Mouse (Mus musculus) CH12.LX (cell line): Measurements from ENCODE around the gene Gm49387. TPM values are rescaled to one million over a fixed set of nuclear protein-coding genes. Genes with fewer than 3 reads are reported as not detected.
A peak's percentile ranks its signal among the peaks of the same experiment; 100 is the strongest.

Experiments used
- DNase-seq: peaks from one replicate; pipeline ENCODE4 v3.0.0-alpha.2; 2013; ENCODE audit errors: extremely low read depth
- H3K27ac ChIP-seq: 2 replicates; pipeline ENCODE4 v1.5.1; 2012; ENCODE audit warnings: low read depth, mild to moderate bottlenecking, control low read depth, moderate library complexity; ENCODE audit not compliant: insufficient read depth
- H3K27me3 ChIP-seq: replicated peaks from 2 replicates; pipeline ENCODE3; 2012; ENCODE audit warnings: inconsistent platforms
- H3K36me3 ChIP-seq, 2 experiments: replicated peaks in 1 of 2; 2 replicates each; pipeline versions ENCODE3 to v1.6.1; 2012; ENCODE audit warnings: inconsistent platforms in 1 of 2, low read length in 1 of 2, mild to moderate bottlenecking in 1 of 2, mixed read lengths in 1 of 2, moderate library complexity in 1 of 2; ENCODE audit not compliant: control insufficient read depth in 1 of 2, insufficient read depth in 1 of 2
- H3K4me1 ChIP-seq, 2 experiments: 2 replicates each; pipeline ENCODE4 v1.6.1; 2012; ENCODE audit warnings: inconsistent platforms in 1 of 2, moderate library complexity in 1 of 2; ENCODE audit not compliant: insufficient read depth in 2 of 2, control insufficient read depth in 1 of 2
- H3K4me2 ChIP-seq: 2 replicates; pipeline ENCODE4 v1.6.1; 2012; ENCODE audit warnings: low read depth, mild to moderate bottlenecking, control low read depth; ENCODE audit not compliant: poor library complexity, insufficient read depth, severe bottlenecking
- H3K4me3 ChIP-seq, 3 experiments: fragments of 150-350 bp in 1 of 3; sonication (generic) in 1 of 3; replicated peaks in 1 of 3; 2 replicates each; pipeline versions ENCODE3 to v1.5.1; 2011 to 2012; ENCODE audit warnings: low read depth in 2 of 3, low read length in 2 of 3, mild to moderate bottlenecking in 2 of 3, moderate library complexity in 2 of 3, control low read depth in 1 of 3, improper control_type of control experiment in 1 of 3, inconsistent platforms in 1 of 3, mixed read lengths in 1 of 3; ENCODE audit not compliant: poor library complexity in 1 of 3
- H3K79me2 ChIP-seq: replicated peaks from 2 replicates; pipeline ENCODE4 v1.6.1; 2012; ENCODE audit warnings: mild to moderate bottlenecking, moderate library complexity; ENCODE audit not compliant: control insufficient read depth, poor library complexity, insufficient read depth, severe bottlenecking; ENCODE audit errors: extremely low read depth
- H3K9ac ChIP-seq: 2 replicates; pipeline ENCODE4 v1.6.1; 2012; ENCODE audit warnings: low read depth, mild to moderate bottlenecking, control low read depth, moderate library complexity; ENCODE audit not compliant: insufficient read depth
- H3K9me3 ChIP-seq: replicated peaks from 2 replicates; pipeline ENCODE3; 2012; ENCODE audit warnings: low read length, inconsistent platforms, mixed read lengths
- CHD1 ChIP-seq: IDR thresholded peaks from 2 replicates; pipeline ENCODE4 v1.6.1; 2012; ENCODE audit warnings: low read depth, low read length, improper control_type of control experiment, inconsistent platforms
- E2F4 ChIP-seq: IDR thresholded peaks from 2 replicates; pipeline ENCODE4 v1.6.1; 2011; ENCODE audit warnings: low read depth, low read length, improper control_type of control experiment; ENCODE audit not compliant: insufficient replicate concordance
- ELF1 ChIP-seq: IDR thresholded peaks from 2 replicates; pipeline ENCODE4 v1.6.1; 2014; ENCODE audit warnings: low read depth, mild to moderate bottlenecking, inconsistent platforms, low read length, improper control_type of control experiment
- EP300 ChIP-seq: IDR thresholded peaks from 2 replicates; pipeline ENCODE4 v1.6.1; 2011; ENCODE audit warnings: low read length, improper control_type of control experiment
- ETS1 ChIP-seq: conservative IDR thresholded peaks from 2 replicates; pipeline ENCODE4 v1.6.1; 2012; ENCODE audit warnings: low read depth, mild to moderate bottlenecking, inconsistent platforms, low read length, improper control_type of control experiment, moderate library complexity
- GABPA ChIP-seq: IDR thresholded peaks from 2 replicates; pipeline ENCODE4 v1.6.1; 2012; ENCODE audit warnings: low read depth, low read length, improper control_type of control experiment, inconsistent platforms; ENCODE audit not compliant: insufficient replicate concordance
- IRF4 ChIP-seq: IDR thresholded peaks from 2 replicates; pipeline ENCODE4 v1.6.1; 2014; ENCODE audit warnings: low read depth, mild to moderate bottlenecking, inconsistent platforms, low read length, improper control_type of control experiment
- JUN ChIP-seq: IDR thresholded peaks from 2 replicates; pipeline ENCODE4 v1.6.1; 2011; ENCODE audit warnings: low read depth, mild to moderate bottlenecking, low read length, improper control_type of control experiment, moderate library complexity; ENCODE audit not compliant: insufficient read depth
- JUND ChIP-seq: conservative IDR thresholded peaks from 2 replicates; pipeline ENCODE4 v1.6.1; 2011; ENCODE audit warnings: low read depth, low read length, improper control_type of control experiment
- KAT2A ChIP-seq: IDR thresholded peaks from 2 replicates; pipeline ENCODE4 v1.6.1; 2012; ENCODE audit warnings: low read length, improper control_type of control experiment, inconsistent platforms; ENCODE audit not compliant: insufficient replicate concordance
- MAFK ChIP-seq: IDR thresholded peaks from 2 replicates; pipeline ENCODE4 v1.6.1; 2011; ENCODE audit warnings: low read length, improper control_type of control experiment; ENCODE audit not compliant: insufficient replicate concordance
- MAZ ChIP-seq: IDR thresholded peaks from 2 replicates; pipeline ENCODE4 v1.6.1; 2012; ENCODE audit warnings: low read depth, mild to moderate bottlenecking, inconsistent platforms, low read length, improper control_type of control experiment, moderate library complexity
- MEF2A ChIP-seq: IDR thresholded peaks from 2 replicates; pipeline ENCODE4 v1.6.1; 2014; ENCODE audit warnings: low read depth, mild to moderate bottlenecking, inconsistent platforms, low read length, improper control_type of control experiment, borderline replicate concordance
- MXI1 ChIP-seq: IDR thresholded peaks from 2 replicates; pipeline ENCODE4 v1.6.1; 2011; ENCODE audit warnings: mild to moderate bottlenecking, low read depth, low read length, improper control_type of control experiment
- MYC ChIP-seq: IDR thresholded peaks from 2 replicates; pipeline ENCODE4 v1.6.1; 2011; ENCODE audit warnings: low read depth, mild to moderate bottlenecking, improper control_type of control experiment, low read length
- NELFE ChIP-seq: IDR thresholded peaks from 2 replicates; pipeline ENCODE4 v1.6.1; 2011; ENCODE audit warnings: low read depth, low read length, improper control_type of control experiment
- NRF1 ChIP-seq: IDR thresholded peaks from 2 replicates; pipeline ENCODE4 v1.6.1; 2014; ENCODE audit warnings: low read depth, mild to moderate bottlenecking, inconsistent platforms, low read length, improper control_type of control experiment, moderate library complexity
- PAX5 ChIP-seq: IDR thresholded peaks from 2 replicates; pipeline ENCODE4 v1.6.1; 2012; ENCODE audit warnings: low read length, inconsistent platforms, mixed read lengths
- POLR2A ChIP-seq: IDR thresholded peaks from 2 replicates; pipeline ENCODE4 v1.6.1; 2011; ENCODE audit warnings: low read depth, mild to moderate bottlenecking, improper control_type of control experiment, low read length
- POLR2AphosphoS2 ChIP-seq: IDR thresholded peaks from 2 replicates; pipeline ENCODE4 v1.6.1; 2011; ENCODE audit warnings: low read depth, low read length, improper control_type of control experiment
- RCOR1 ChIP-seq: conservative IDR thresholded peaks from 2 replicates; pipeline ENCODE4 v1.6.1; 2012; ENCODE audit warnings: low read depth, mild to moderate bottlenecking, inconsistent platforms, low read length, improper control_type of control experiment
- SIN3A ChIP-seq: IDR thresholded peaks from 2 replicates; pipeline ENCODE4 v1.6.1; 2012; ENCODE audit warnings: low read length, improper control_type of control experiment, inconsistent platforms
- SMC3 ChIP-seq: IDR thresholded peaks from 2 replicates; pipeline ENCODE4 v1.6.1; 2011; ENCODE audit warnings: low read depth, low read length, improper control_type of control experiment
- TBP ChIP-seq: conservative IDR thresholded peaks from 2 replicates; pipeline ENCODE4 v1.6.1; 2011; ENCODE audit warnings: low read depth, low read length, improper control_type of control experiment
- TCF12 ChIP-seq: IDR thresholded peaks from 2 replicates; pipeline ENCODE4 v1.6.1; 2014; ENCODE audit warnings: low read depth, mild to moderate bottlenecking, inconsistent platforms, low read length, improper control_type of control experiment
- UBTF ChIP-seq: IDR thresholded peaks from 2 replicates; pipeline ENCODE4 v1.6.1; 2012; ENCODE audit warnings: low read depth, mild to moderate bottlenecking, inconsistent platforms, low read length, improper control_type of control experiment, moderate library complexity
- ZC3H11A ChIP-seq: IDR thresholded peaks from 2 replicates; pipeline ENCODE4 v1.6.1; 2012; ENCODE audit warnings: low read depth, mild to moderate bottlenecking, inconsistent platforms, low read length, improper control_type of control experiment
- ZKSCAN1 ChIP-seq: IDR thresholded peaks from 2 replicates; pipeline ENCODE4 v1.6.1; 2012; ENCODE audit warnings: low read depth, inconsistent platforms, low read length, improper control_type of control experiment, borderline replicate concordance
- ZMIZ1 ChIP-seq: IDR thresholded peaks from 2 replicates; pipeline ENCODE4 v1.6.1; 2012; ENCODE audit warnings: low read depth, mild to moderate bottlenecking, inconsistent platforms, low read length, improper control_type of control experiment
- ZNF384 ChIP-seq: IDR thresholded peaks from 2 replicates; pipeline ENCODE4 v1.6.1; 2012; ENCODE audit warnings: low read depth, low read length, improper control_type of control experiment, inconsistent platforms
- dilution Hi-C: fragments of 300-500 bp; cut with MboI; formaldehyde crosslinking; loops from 2 replicates; pipeline ENCODE4 v1.14.3; 2020; ENCODE audit warnings: low sequenced_read_pairs; ENCODE audit not compliant: extremely low pct_unique_long_range_greater_than_20kb, extremely low pct_ligation_motif_present
- in situ Hi-C: fragments of 300-500 bp; cut with MboI; formaldehyde crosslinking; loops from 3 replicates; pipeline ENCODE4 v1.14.3; 2019; ENCODE audit warnings: low sequenced_read_pairs, low pct_ligation_motif_present, low pct_unique_long_range_greater_than_20kb, mixed read lengths
- polyA plus RNA-seq: library from polyadenylated mRNA; unstranded; fragments of >175 nt; gene quantifications from 2 replicates; pipeline ENCODE4 v1.2.1, GENCODE M21; 2012; ENCODE audit warnings: low read depth; ENCODE audit not compliant: insufficient read length
- total RNA-seq, 2 experiments: library from RNA; depleted of rRNA; stranded (reverse); fragments of 300-350 nt in 1 of 2; fragments of >200 nt in 1 of 2; gene quantifications; 2 replicates each; pipeline ENCODE4 v1.2.3; 2012 to 2014

Gm49387 gene
- total and polyA plus RNA-seq, 3 experiments = 0.71 TPM; not detected in 2

DNA sequence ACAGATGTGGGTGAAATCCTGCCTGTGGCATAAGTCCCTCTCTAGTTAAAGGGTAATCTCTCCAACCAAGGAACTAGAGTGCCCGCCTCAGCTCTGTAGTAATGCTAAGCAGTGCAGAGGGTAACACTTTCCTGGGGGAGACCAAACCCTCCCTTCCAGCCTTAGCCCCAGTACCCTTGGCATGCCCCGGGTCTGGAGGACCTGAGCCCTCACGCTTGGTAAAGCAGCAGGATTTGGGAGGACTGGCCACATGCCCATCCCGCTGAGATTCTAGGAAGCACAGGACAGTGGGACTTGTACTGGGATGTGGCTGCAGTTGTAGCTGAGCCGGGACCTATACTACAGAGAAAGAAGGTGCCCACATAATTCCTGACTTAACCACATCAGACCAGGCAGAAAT, 14.1 kb upstream of the Gm49387 start:
- Histone ChIP-seq H3K9ac (no peak overlapping the region), H3K4me1 (peaks cover 35 to 75% of the 10 kb centered on the region in 2 experiments), H3K36me3 (peaks cover 0 to 8% of the 10 kb centered on the region in 2 experiments), H3K9me3 (peaks cover 3% of the 10 kb centered on the region), H3K79me2 (no peaks in the 10 kb centered on the region; the same call in 1 of the 2 replicates), H3K27ac (no peak overlapping the region), H3K27me3 (no peaks in the 10 kb centered on the region), H3K4me2 (no peak overlapping the region), H3K4me3 (no peak overlapping the region)
- dilution Hi-C loops (no loop called here), in situ Hi-C loops (loop anchor here (5.0 to 10.0 kb wide), 3 partner anchors 127 to 430 kb away; partner anchors contain the start of genes Dph3 and Oxnad1)
- DNase-seq = no peak
- TF ChIP-seq ZC3H11A = no peak
- TF ChIP-seq GABPA = no peak

- Histone ChIP-seq H3K4me2 (peak overlapping the region; percentile 67), H3K27me3 (no peaks in the 10 kb centered on the region), H3K36me3 (peaks cover 0 to 6% of the 10 kb centered on the region in 2 experiments), H3K4me1 (peaks cover 27 to 60% of the 10 kb centered on the region in 2 experiments), H3K27ac (peak overlapping the region; percentile 29), H3K4me3 (peak overlapping the region in 1 of 3 experiments; percentile 34), H3K79me2 (no peaks in the 10 kb centered on the region; the same call in 1 of the 2 replicates), H3K9ac (peak overlapping the region; percentile 51; the same call in 1 of the 2 replicates), H3K9me3 (peaks cover 3% of the 10 kb centered on the region)
- dilution Hi-C loops (no loop called here), in situ Hi-C loops (loop anchor here (5.0 to 10.0 kb wide), 3 partner anchors 129 to 432 kb away; partner anchors contain the start of genes Dph3 and Oxnad1)
- peak; percentile 91 for DNase-seq
- TF ChIP-seq GABPA = no peak
- TF ChIP-seq JUN = no peak
- no peak for TF ChIP-seq NRF1
- no peak for TF ChIP-seq UBTF
- peak; percentile 44; the same call in 1 of the 2 replicates for TF ChIP-seq ETS1
- TF ChIP-seq PAX5 = no peak
- peak; percentile 54 for TF ChIP-seq IRF4
- no peak for TF ChIP-seq SMC3
- TF ChIP-seq ZNF384 = no peak
- TF ChIP-seq JUND = no peak
- TF ChIP-seq TBP = peak; percentile 51
- TF ChIP-seq ZMIZ1 = peak; percentile 36
- TF ChIP-seq SIN3A = peak; percentile 57; the same call in 1 of the 2 replicates
- TF ChIP-seq E2F4 = 0 out of 2 replicates have a peak, but pooled peaks have one; percentile 19
- 0 out of 2 replicates have a peak, but pooled peaks have one; percentile 26 for TF ChIP-seq KAT2A
- TF ChIP-seq POLR2A = no peak
- TF ChIP-seq ZKSCAN1 = no peak
- TF ChIP-seq CHD1 = no peak
- TF ChIP-seq ELF1 = no peak
- no peak for TF ChIP-seq POLR2AphosphoS2
- peak; percentile 58; the same call in 1 of the 2 replicates for TF ChIP-seq TCF12
- TF ChIP-seq MYC = peak; percentile 64
- TF ChIP-seq MXI1 = peak; percentile 77
- no peak for TF ChIP-seq RCOR1
- peak; percentile 72; the same call in 1 of the 2 replicates for TF ChIP-seq MEF2A
- TF ChIP-seq EP300 = peak; percentile 51
- TF ChIP-seq MAZ = no peak
- TF ChIP-seq NELFE = no peak; the same call in 1 of the 2 replicates
- no peak for TF ChIP-seq MAFK
These were observed 12.6 kb upstream of the Gm49387 start for GRCm38 (mm10) chr14:31653101-31653875.
